Mouse (Mus musculus) limb, embryonic 14.5 days (tissue): ENCODE data around the gene Tmem156. TPM values are rescaled to one million over a fixed set of nuclear protein-coding genes. Genes with fewer than 3 reads are reported as not detected.
A peak's percentile ranks its signal among the peaks of the same experiment; 100 is the strongest.

Experiments
- ATAC-seq: fragments of 200-750 bp; cut with Nextera tagmentation; 2 replicates; pipeline ENCODE4 v1.8.0; 2017; ENCODE audit warnings: low read depth, moderate number of reproducible peaks, moderate TSS enrichment; ENCODE audit not compliant: low FRiP score
- DNase-seq: peaks from one replicate; pipeline ENCODE4 v3.0.0-alpha.2; 2015; ENCODE audit warnings: low spot score
- H3K27ac ChIP-seq: fragments of 300-500 bp; sonication (generic); replicated peaks from 2 replicates; pipeline ENCODE4 v1.5.1; 2014; ENCODE audit warnings: low read depth, mild to moderate bottlenecking, low read length, moderate library complexity, mixed read lengths
- H3K27me3 ChIP-seq: fragments of 300-500 bp; sonication (generic); 2 replicates; pipeline ENCODE4 v1.6.1; 2014; ENCODE audit warnings: low read length, mixed read lengths; ENCODE audit not compliant: control insufficient read depth, insufficient read depth
- H3K36me3 ChIP-seq: fragments of 300-500 bp; sonication (generic); 2 replicates; pipeline ENCODE4 v1.6.1; 2014; ENCODE audit warnings: mild to moderate bottlenecking, low read length, moderate library complexity, mixed read lengths; ENCODE audit not compliant: control insufficient read depth, insufficient read depth
- H3K4me1 ChIP-seq: fragments of 300-500 bp; sonication (generic); 2 replicates; pipeline ENCODE4 v1.6.1; 2014; ENCODE audit warnings: antibody characterized with exemption, low read length, mixed read lengths; ENCODE audit not compliant: control insufficient read depth, insufficient read depth
- H3K4me2 ChIP-seq: fragments of 300-500 bp; sonication (generic); replicated peaks from 2 replicates; pipeline ENCODE4 v1.6.1; 2014; ENCODE audit warnings: low read depth, mild to moderate bottlenecking, low read length, moderate library complexity; ENCODE audit not compliant: severe bottlenecking
- H3K4me3 ChIP-seq: fragments of 300-500 bp; sonication (generic); replicated peaks from 2 replicates; pipeline ENCODE4 v1.5.1; 2014; ENCODE audit warnings: low read length
- H3K9ac ChIP-seq: fragments of 300-500 bp; sonication (generic); 2 replicates; pipeline ENCODE4 v1.6.1; 2014; ENCODE audit warnings: mild to moderate bottlenecking, low read depth, low read length, moderate library complexity; ENCODE audit not compliant: severe bottlenecking
- H3K9me3 ChIP-seq: fragments of 300-500 bp; sonication (generic); 2 replicates; pipeline ENCODE4 v1.6.1; 2016; ENCODE audit warnings: low read length; ENCODE audit not compliant: control insufficient read depth
- POLR2A ChIP-seq: fragments of 200-500 bp; IDR thresholded peaks from 2 replicates; pipeline ENCODE4 v1.8.0; 2012; ENCODE audit warnings: inconsistent platforms, mild to moderate bottlenecking, moderate library complexity, borderline replicate concordance; ENCODE audit not compliant: insufficient read depth, insufficient read length; ENCODE audit errors: extremely low read depth
- WGBS: fragments of 180-500 bp; shearing (Covaris S2); extraction: QIAGEN DNeasy Blood & Tissue Kit; methylation state at CpG from one replicate; pipeline ENCODE4 v1.1.7; 2014; 5-methylcytosine and 5-hydroxymethylcytosine counted together
- polyA plus RNA-seq, 2 experiments: library from polyadenylated mRNA; depleted of rRNA in 1 of 2; stranded (reverse) in 1 of 2; unstranded in 1 of 2; fragments of >200 nt; fragmentation: Nextera tagmentation in 1 of 2; extraction: Ambion mirVana in 1 of 2; gene quantifications; 2 replicates each; pipeline versions ENCODE4 v1.2.1 to v1.2.3; 2012 to 2014

Tmem156 gene
- polyA plus RNA-seq, 2 experiments: 0.88 to 1.1 TPM

DNA sequence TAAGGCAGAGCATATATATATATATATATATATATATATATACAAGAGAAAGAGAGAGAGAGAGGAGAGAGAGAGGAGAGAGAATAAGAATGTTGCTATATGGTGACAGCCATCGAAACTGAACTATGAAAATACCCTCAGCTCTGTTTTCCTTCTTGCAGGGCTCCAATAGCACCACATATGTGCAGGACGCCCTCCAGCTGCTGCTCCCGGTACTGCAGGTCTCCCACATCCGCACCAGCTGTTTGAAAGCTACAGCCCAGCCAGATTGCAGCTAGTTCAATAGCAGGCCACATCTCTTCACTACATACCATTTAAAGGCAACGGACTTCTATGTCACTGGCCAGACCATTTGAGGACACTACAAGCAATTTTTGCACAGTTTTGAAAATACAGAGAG lies 51.5 kb downstream of the Tmem156 start:
- H3K9ac ChIP-seq: no peak overlapping the region
- H3K36me3 ChIP-seq: peaks cover 20% of the 10 kb centered on the region
- no peaks in the 10 kb centered on the region for H3K27me3 ChIP-seq
- DNase-seq (no peak), ATAC-seq (no peak)
- H3K4me2 ChIP-seq: no peak overlapping the region
- H3K4me3 ChIP-seq: no peak overlapping the region
- peaks cover 13% of the 10 kb centered on the region for H3K4me1 ChIP-seq
- no peaks in the 10 kb centered on the region for H3K9me3 ChIP-seq
- 72% methylated on average over 5 of the region's 5 CpGs for WGBS
- TF ChIP-seq POLR2A: no peak
- H3K27ac ChIP-seq: no peak overlapping the region

DNA sequence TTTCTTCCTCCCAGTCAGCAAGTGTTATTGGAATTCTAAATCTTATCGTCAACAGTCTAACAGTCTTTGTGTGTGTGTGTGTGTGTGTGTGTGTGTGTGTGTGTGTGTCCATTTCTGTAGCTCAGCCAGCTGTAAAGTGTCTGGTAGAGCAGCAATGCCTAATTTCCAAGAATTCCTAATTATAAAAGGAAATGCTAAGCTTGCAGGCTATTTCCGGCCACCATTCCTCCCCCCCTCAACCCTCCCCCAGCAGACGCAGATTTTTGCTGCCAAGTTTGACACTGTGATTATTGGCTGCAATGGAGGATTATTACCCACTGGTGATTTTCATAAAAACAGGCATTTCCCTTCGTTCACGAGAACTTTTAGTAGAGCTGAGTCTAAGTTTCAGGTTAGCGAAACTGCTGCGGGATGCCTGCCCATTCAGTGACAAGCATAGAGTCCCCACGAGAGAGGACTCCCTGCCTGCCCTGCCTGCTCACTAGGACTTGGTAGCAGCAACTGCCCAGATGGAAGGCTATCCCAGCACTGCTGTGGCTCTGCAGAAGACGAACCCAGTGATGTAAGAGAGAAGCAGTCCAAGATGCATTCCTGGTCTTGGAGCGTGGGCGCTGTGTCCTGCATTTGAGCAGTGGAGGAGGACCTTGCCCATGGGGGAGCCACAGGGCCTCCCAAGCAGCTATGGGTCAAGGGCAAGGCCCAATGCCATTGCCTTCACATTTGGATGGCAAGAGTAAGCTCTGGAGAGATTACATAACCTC lies 52.9 kb downstream of the Tmem156 start:
- WGBS: 36% methylated on average over 11 of the region's 11 CpGs
- Histone ChIP-seq H3K36me3 (peaks cover 33% of the 10 kb centered on the region), H3K4me3 (no peak overlapping the region), H3K9ac (no peak overlapping the region), H3K4me2 (peak overlapping the region; percentile 13; the same call in 1 of the 2 replicates), H3K4me1 (peaks cover 13% of the 10 kb centered on the region), H3K27me3 (no peaks in the 10 kb centered on the region), H3K9me3 (no peaks in the 10 kb centered on the region), H3K27ac (peak overlapping the region; percentile 67)
- TF ChIP-seq POLR2A: no peak
- DNase-seq (peak; percentile 52), ATAC-seq (peak; percentile 58; the same call in 1 of the 2 replicates)

GRCm38 (mm10) chr5:65038305-65038704 lies 53.6 kb downstream of the Tmem156 start:
- Histone ChIP-seq H3K4me1 (peaks cover 13% of the 10 kb centered on the region), H3K4me2 (no peak overlapping the region), H3K9me3 (no peaks in the 10 kb centered on the region), H3K27ac (no peak overlapping the region), H3K27me3 (no peaks in the 10 kb centered on the region), H3K4me3 (no peak overlapping the region), H3K36me3 (peaks cover 39% of the 10 kb centered on the region), H3K9ac (no peak overlapping the region)
- no peak for ATAC-seq
- no peak for TF ChIP-seq POLR2A
- DNase-seq: peak; percentile 24
- 55% methylated on average over 9 of the region's 9 CpGs for WGBS

DNA sequence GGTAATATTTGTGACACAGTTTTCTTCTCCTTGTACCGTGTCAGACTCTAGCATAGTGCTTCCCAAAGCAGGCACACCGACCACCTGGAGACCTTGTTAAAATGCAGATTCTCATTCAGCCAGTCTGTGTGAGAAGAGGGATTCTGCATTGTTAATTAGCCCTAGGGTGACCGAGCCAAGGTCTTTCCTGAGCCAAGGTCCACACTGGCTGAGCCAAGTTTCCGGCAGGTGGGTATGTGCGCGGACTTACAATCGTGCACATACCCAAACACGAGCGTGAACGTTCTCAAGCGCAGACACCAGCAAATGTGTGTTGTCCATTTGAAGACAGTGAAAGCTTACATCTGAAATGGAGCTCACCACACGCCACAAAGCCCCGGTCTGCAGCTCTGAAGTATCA lies 55.3 kb downstream of the Tmem156 start:
- Histone ChIP-seq H3K27ac (no peak overlapping the region), H3K9ac (no peak overlapping the region), H3K4me2 (no peak overlapping the region), H3K4me3 (no peak overlapping the region), H3K27me3 (no peaks in the 10 kb centered on the region), H3K36me3 (peaks cover 47% of the 10 kb centered on the region), H3K9me3 (no peaks in the 10 kb centered on the region), H3K4me1 (peaks cover 13% of the 10 kb centered on the region)
- ATAC-seq: no peak
- DNase-seq: no peak
- TF ChIP-seq POLR2A: no peak
- WGBS: 68% methylated on average over 13 of the region's 13 CpGs

DNA sequence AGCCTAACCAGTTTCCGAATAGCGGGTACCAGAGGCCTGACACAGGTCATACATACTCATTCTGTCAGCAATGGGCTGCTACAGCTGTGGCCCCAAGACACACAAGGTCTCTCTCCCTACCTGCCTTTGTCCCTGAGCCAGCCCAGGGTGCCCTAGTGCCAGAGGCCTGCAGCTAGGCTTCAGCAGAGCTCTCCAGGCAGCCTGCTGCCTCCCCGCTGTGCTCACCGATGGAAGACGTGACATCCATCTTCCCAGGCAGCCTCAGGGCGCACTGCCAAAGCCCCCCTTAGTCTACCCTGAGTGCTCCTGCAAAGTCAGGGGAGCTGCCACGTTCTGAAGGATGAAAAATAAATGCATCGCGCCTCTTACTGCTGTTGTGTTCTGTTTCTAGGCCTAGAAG lies 63.9 kb downstream of the Tmem156 start:
- TF ChIP-seq POLR2A: no peak
- H3K27me3 ChIP-seq: no peaks in the 10 kb centered on the region
- no peak overlapping the region for H3K4me3 ChIP-seq
- DNase-seq (no peak), ATAC-seq (no peak)
- no peak overlapping the region for H3K9ac ChIP-seq
- H3K9me3 ChIP-seq: no peaks in the 10 kb centered on the region
- H3K4me1 ChIP-seq: 0 out of 2 replicates have a peak, but pooled peaks cover 3% of the 10 kb centered on the region
- peaks cover 64% of the 10 kb centered on the region for H3K36me3 ChIP-seq
- WGBS: 52% methylated on average over 9 of the region's 9 CpGs
- H3K27ac ChIP-seq: no peak overlapping the region
- H3K4me2 ChIP-seq: no peak overlapping the region
